Mouse (Mus musculus) G1E-ER4 (cell line): ENCODE data around the gene Zbtb48. TPM values are rescaled to one million over a fixed set of nuclear protein-coding genes. Genes with fewer than 3 reads are reported as not detected.

Experiments used
- GATA1 ChIP-seq: IDR thresholded peaks from one replicate; pipeline ENCODE4 v1.8.0; 2012; ENCODE audit warnings: low read length, inconsistent platforms
- polyA plus RNA-seq: library from polyadenylated mRNA; stranded (reverse); fragments of >175 nt; gene quantifications from 2 replicates; pipeline ENCODE4 v1.2.3, GENCODE M21; 2012

The Zbtb48 gene
- polyA plus RNA-seq, 1 experiment: 10.0 TPM

- TF ChIP-seq GATA1: no peak
Observed at GRCm38 (mm10) chr4:152011171-152011760, 16.2 kb downstream of the Zbtb48 start.

- no peak for TF ChIP-seq GATA1
Observed at GRCm38 (mm10) chr4:152010707-152011134, 16.8 kb downstream of the Zbtb48 start.

GRCm38 (mm10) chr4:152010091-152010706 is 17.3 kb downstream of the Zbtb48 start:
- TF ChIP-seq GATA1: no peak

- no peak for TF ChIP-seq GATA1
Observed at GRCm38 (mm10) chr4:152009076-152010051, 18.1 kb downstream of the Zbtb48 start.

- TF ChIP-seq GATA1: no peak
Observed at GRCm38 (mm10) chr4:152008622-152009075, 18.8 kb downstream of the Zbtb48 start, which contains the start of gene Klhl21. TSS of gene Klhl21 (plus strand) at chr4:152008803.

GRCm38 (mm10) chr4:152008148-152008500 is 19.3 kb downstream of the Zbtb48 start:
- TF ChIP-seq GATA1: no peak

- no peak for TF ChIP-seq GATA1
Observed at GRCm38 (mm10) chr4:152007481-152008147, 19.9 kb downstream of the Zbtb48 start.

GRCm38 (mm10) chr4:152006812-152007211 is 20.7 kb downstream of the Zbtb48 start:
- TF ChIP-seq GATA1: no peak

GRCm38 (mm10) chr4:152006137-152006536 is 21.3 kb downstream of the Zbtb48 start:
- TF ChIP-seq GATA1: no peak

GRCm38 (mm10) chr4:152002063-152002462 is 25.4 kb downstream of the Zbtb48 start:
- TF ChIP-seq GATA1: no peak

- TF ChIP-seq GATA1: no peak
Observed at GRCm38 (mm10) chr4:152001335-152001734, 26.1 kb downstream of the Zbtb48 start.

- TF ChIP-seq GATA1: no peak
Observed at GRCm38 (mm10) chr4:152000906-152001305, 26.6 kb downstream of the Zbtb48 start.

- TF ChIP-seq GATA1: no peak
Observed at GRCm38 (mm10) chr4:151999481-151999880, 28.0 kb downstream of the Zbtb48 start.

GRCm38 (mm10) chr4:151997701-151998100 is 29.8 kb downstream of the Zbtb48 start:
- no peak for TF ChIP-seq GATA1

- no peak for TF ChIP-seq GATA1
Observed at GRCm38 (mm10) chr4:151996951-151997222, 30.6 kb downstream of the Zbtb48 start.
